Mouse (Mus musculus): Measurements from ENCODE around the gene Trpv3. TPM values are rescaled to one million over a fixed set of nuclear protein-coding genes. Genes with fewer than 3 reads are reported as not detected.

Trpv3 gene
- polyA plus RNA-seq, 1 experiment: under 0.01 TPM

- no peak overlapping the region for H3K4me3 ChIP-seq (ENCODE audit: insufficient read depth, poor library complexity, severe bottlenecking)
- no peaks in the 10 kb centered on the region for H3K36me3 ChIP-seq (ENCODE audit: control insufficient read depth, insufficient read depth)
- no peaks in the 10 kb centered on the region for H3K79me2 ChIP-seq (ENCODE audit: control insufficient read depth, insufficient read depth)
- no peak overlapping the region for H3ac ChIP-seq (ENCODE audit: control insufficient read depth, insufficient read length, low read depth)
- H3K27me3 ChIP-seq (ENCODE audit: control insufficient read depth, insufficient read depth, insufficient read length): peaks cover 3% of the 10 kb centered on the region
- TF ChIP-seq CEBPB (IDR thresholded peaks at IDR 0.05; ENCODE audit: low read depth) (no peak), MYOD1 (IDR thresholded peaks at IDR 0.05; ENCODE audit: control insufficient read depth, insufficient read length, low read depth) (no peak), CTCF (IDR thresholded peaks at IDR 0.05; ENCODE audit: control insufficient read depth, insufficient read depth, insufficient read length) (no peak), FOSL1 (IDR thresholded peaks at IDR 0.05; ENCODE audit: insufficient read depth, low read length, poor library complexity, severe bottlenecking) (no peak), MAX (IDR thresholded peaks at IDR 0.05) (no peak)
- H3K79me3 ChIP-seq (ENCODE audit: low read depth): no peaks in the 10 kb centered on the region
These were observed 25.0 kb upstream of the Trpv3 start for GRCm38 (mm10) chr11:73242199-73242598.

DNA sequence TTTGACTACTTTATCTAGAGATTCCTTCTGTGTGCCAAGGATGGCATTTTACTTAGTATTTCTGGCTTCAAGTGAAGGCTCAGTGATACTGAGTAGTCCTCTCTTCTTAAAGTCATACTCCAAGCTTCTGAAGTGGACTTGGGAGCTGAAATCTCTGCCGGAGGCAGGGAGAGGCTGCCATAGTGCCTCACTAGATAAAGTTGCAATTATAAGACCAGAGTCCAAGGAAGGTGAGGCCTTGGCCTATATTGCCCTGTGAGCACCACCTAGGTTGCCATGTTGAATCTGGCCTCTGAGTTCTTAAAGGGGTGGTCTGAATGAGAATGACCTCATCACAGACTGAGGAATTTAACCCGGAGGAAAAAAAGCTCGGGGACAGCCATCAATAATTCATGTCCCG, 24.4 kb upstream of the Trpv3 start:
- no peaks in the 10 kb centered on the region for H3K36me3 ChIP-seq (ENCODE audit: control insufficient read depth, insufficient read depth)
- no peaks in the 10 kb centered on the region for H3K79me2 ChIP-seq (ENCODE audit: control insufficient read depth, insufficient read depth)
- H3K27me3 ChIP-seq (ENCODE audit: control insufficient read depth, insufficient read depth, insufficient read length): no peaks in the 10 kb centered on the region
- TF ChIP-seq FOSL1 (IDR thresholded peaks at IDR 0.05; ENCODE audit: insufficient read depth, low read length, poor library complexity, severe bottlenecking) (no peak), USF1 (IDR thresholded peaks at IDR 0.05; ENCODE audit: low read depth) (no peak), CEBPB (IDR thresholded peaks at IDR 0.05; ENCODE audit: low read depth) (no peak), MYOD1 (IDR thresholded peaks at IDR 0.05; ENCODE audit: control insufficient read depth, insufficient read length, low read depth) (no peak), MYOG (IDR thresholded peaks at IDR 0.05; ENCODE audit: control insufficient read depth, extremely low read depth, insufficient read length) (no peak), CTCF (IDR thresholded peaks at IDR 0.05; ENCODE audit: control insufficient read depth, insufficient read depth, insufficient read length) (no peak), MAX (IDR thresholded peaks at IDR 0.05) (no peak)
- H3K79me3 ChIP-seq (ENCODE audit: low read depth): no peaks in the 10 kb centered on the region
- H3K4me3 ChIP-seq (ENCODE audit: insufficient read depth, poor library complexity, severe bottlenecking): no peak overlapping the region
- no peak overlapping the region for H3ac ChIP-seq (ENCODE audit: control insufficient read depth, insufficient read length, low read depth)

- H3K27me3 ChIP-seq (ENCODE audit: control insufficient read depth, insufficient read depth, insufficient read length): no peaks in the 10 kb centered on the region
- no peak overlapping the region for H3K4me3 ChIP-seq (ENCODE audit: insufficient read depth, poor library complexity, severe bottlenecking)
- TF ChIP-seq MYOD1 (IDR thresholded peaks at IDR 0.05; ENCODE audit: control insufficient read depth, insufficient read length, low read depth): no peak
- no peak for TF ChIP-seq FOSL1 (IDR thresholded peaks at IDR 0.05; ENCODE audit: insufficient read depth, low read length, poor library complexity, severe bottlenecking)
- TF ChIP-seq CEBPB (IDR thresholded peaks at IDR 0.05; ENCODE audit: low read depth): no peak
- TF ChIP-seq CTCF (IDR thresholded peaks at IDR 0.05; ENCODE audit: control insufficient read depth, insufficient read depth, insufficient read length): no peak
- TF ChIP-seq USF1 (IDR thresholded peaks at IDR 0.05; ENCODE audit: low read depth): no peak
- no peak for TF ChIP-seq MYOG (IDR thresholded peaks at IDR 0.05; ENCODE audit: control insufficient read depth, extremely low read depth, insufficient read length)
- no peak for TF ChIP-seq MAX (IDR thresholded peaks at IDR 0.05)
- no peaks in the 10 kb centered on the region for H3K79me2 ChIP-seq (ENCODE audit: control insufficient read depth, insufficient read depth)
- no peaks in the 10 kb centered on the region for H3K36me3 ChIP-seq (ENCODE audit: control insufficient read depth, insufficient read depth)
- H3ac ChIP-seq (ENCODE audit: control insufficient read depth, insufficient read length, low read depth): no peak overlapping the region
- H3K79me3 ChIP-seq (ENCODE audit: low read depth): no peaks in the 10 kb centered on the region
These were observed 9.7 kb upstream of the Trpv3 start for GRCm38 (mm10) chr11:73257362-73257945.

DNA sequence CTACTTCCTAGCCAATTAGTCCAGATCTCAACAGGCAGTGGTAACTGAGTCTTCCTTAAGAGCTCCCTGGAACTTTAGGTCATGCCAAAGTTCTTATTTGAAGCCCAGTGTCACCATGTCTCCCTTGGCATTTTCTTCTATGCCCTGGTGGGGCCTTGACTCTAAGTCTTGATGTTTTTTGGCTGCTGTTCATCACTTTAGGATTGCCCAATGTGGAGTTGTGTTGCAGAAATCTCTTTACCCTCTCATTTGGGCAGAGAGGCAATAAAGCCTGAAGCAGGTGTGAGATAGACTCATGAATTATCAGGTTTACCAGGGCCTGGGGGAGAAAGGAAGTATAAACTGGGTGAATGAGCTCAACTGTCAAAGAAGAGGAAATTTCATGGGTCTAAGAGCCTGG, 8.5 kb upstream of the Trpv3 start:
- H3K36me3 ChIP-seq (ENCODE audit: control insufficient read depth, insufficient read depth): no peaks in the 10 kb centered on the region
- no peak for TF ChIP-seq CTCF (IDR thresholded peaks at IDR 0.05; ENCODE audit: control insufficient read depth, insufficient read depth, insufficient read length)
- TF ChIP-seq MAX (IDR thresholded peaks at IDR 0.05): no peak
- no peak for TF ChIP-seq FOSL1 (IDR thresholded peaks at IDR 0.05; ENCODE audit: insufficient read depth, low read length, poor library complexity, severe bottlenecking)
- TF ChIP-seq USF1 (IDR thresholded peaks at IDR 0.05; ENCODE audit: low read depth): no peak
- no peak for TF ChIP-seq MYOG (IDR thresholded peaks at IDR 0.05; ENCODE audit: control insufficient read depth, extremely low read depth, insufficient read length)
- TF ChIP-seq CEBPB (IDR thresholded peaks at IDR 0.05; ENCODE audit: low read depth): no peak
- TF ChIP-seq MYOD1 (IDR thresholded peaks at IDR 0.05; ENCODE audit: control insufficient read depth, insufficient read length, low read depth): no peak
- H3K27me3 ChIP-seq (ENCODE audit: control insufficient read depth, insufficient read depth, insufficient read length): no peaks in the 10 kb centered on the region
- no peak overlapping the region for H3ac ChIP-seq (ENCODE audit: control insufficient read depth, insufficient read length, low read depth)
- H3K79me2 ChIP-seq (ENCODE audit: control insufficient read depth, insufficient read depth): no peaks in the 10 kb centered on the region
- H3K4me3 ChIP-seq (ENCODE audit: insufficient read depth, poor library complexity, severe bottlenecking): no peak overlapping the region
- no peaks in the 10 kb centered on the region for H3K79me3 ChIP-seq (ENCODE audit: low read depth)

- Histone ChIP-seq H3K79me2 (ENCODE audit: control insufficient read depth, insufficient read depth) (no peaks in the 10 kb centered on the region), H3ac (ENCODE audit: control insufficient read depth, insufficient read length, low read depth) (no peak overlapping the region), H3K36me3 (ENCODE audit: control insufficient read depth, insufficient read depth) (no peaks in the 10 kb centered on the region), H3K27me3 (ENCODE audit: control insufficient read depth, insufficient read depth, insufficient read length) (no peaks in the 10 kb centered on the region), H3K79me3 (ENCODE audit: low read depth) (no peaks in the 10 kb centered on the region), H3K4me3 (ENCODE audit: insufficient read depth, poor library complexity, severe bottlenecking) (no peak overlapping the region)
- TF ChIP-seq FOSL1 (IDR thresholded peaks at IDR 0.05; ENCODE audit: insufficient read depth, low read length, poor library complexity, severe bottlenecking) (no peak), CTCF (IDR thresholded peaks at IDR 0.05; ENCODE audit: control insufficient read depth, insufficient read depth, insufficient read length) (no peak), CEBPB (IDR thresholded peaks at IDR 0.05; ENCODE audit: low read depth) (no peak), MYOG (IDR thresholded peaks at IDR 0.05; ENCODE audit: control insufficient read depth, extremely low read depth, insufficient read length) (no peak), USF1 (IDR thresholded peaks at IDR 0.05; ENCODE audit: low read depth) (no peak), MAX (IDR thresholded peaks at IDR 0.05) (no peak), MYOD1 (IDR thresholded peaks at IDR 0.05; ENCODE audit: control insufficient read depth, insufficient read length, low read depth) (no peak)
These were observed 6.7 kb upstream of the Trpv3 start for GRCm38 (mm10) chr11:73260457-73260856.

DNA sequence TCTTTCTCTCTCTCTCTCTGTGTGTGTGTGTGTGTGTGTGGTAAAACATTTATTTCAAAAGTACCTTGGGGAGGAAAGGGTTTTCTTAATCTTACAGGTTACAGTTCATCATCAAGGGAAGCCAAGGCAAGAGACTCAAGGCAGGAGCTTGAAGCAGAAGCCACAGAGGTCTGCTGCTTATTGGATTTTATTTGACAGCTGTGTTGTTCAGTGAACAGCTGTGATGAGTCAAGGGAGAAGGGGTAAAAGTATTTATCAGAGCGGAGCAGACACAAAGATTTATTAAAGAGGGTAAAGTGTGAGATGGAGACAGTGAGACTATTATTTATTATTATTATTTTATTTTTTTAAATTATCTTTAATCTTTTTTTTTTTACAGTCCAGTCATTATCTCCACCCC, 5.8 kb upstream of the Trpv3 start:
- H3K27me3 ChIP-seq (ENCODE audit: control insufficient read depth, insufficient read depth, insufficient read length): no peaks in the 10 kb centered on the region
- H3ac ChIP-seq (ENCODE audit: control insufficient read depth, insufficient read length, low read depth): no peak overlapping the region
- H3K79me3 ChIP-seq (ENCODE audit: low read depth): no peaks in the 10 kb centered on the region
- no peak overlapping the region for H3K4me3 ChIP-seq (ENCODE audit: insufficient read depth, poor library complexity, severe bottlenecking)
- H3K36me3 ChIP-seq (ENCODE audit: control insufficient read depth, insufficient read depth): no peaks in the 10 kb centered on the region
- H3K79me2 ChIP-seq (ENCODE audit: control insufficient read depth, insufficient read depth): no peaks in the 10 kb centered on the region
- TF ChIP-seq MYOD1 (IDR thresholded peaks at IDR 0.05; ENCODE audit: control insufficient read depth, insufficient read length, low read depth) (peak; percentile 37), CEBPB (IDR thresholded peaks at IDR 0.05; ENCODE audit: low read depth) (no peak)
